Mouse (Mus musculus) intestine, embryonic 15.5 days (tissue): ENCODE results near the gene Cd320. TPM values are rescaled to one million over a fixed set of nuclear protein-coding genes. Genes with fewer than 3 reads are reported as not detected.
"Not testable (repeated sequence)": the region's sequence is repeated elsewhere in the genome, so short reads cannot be mapped to it uniquely, and the experiment has no call there.

Experiments
- ATAC-seq: fragments of 200-750 bp; cut with Nextera tagmentation; 2 replicates; pipeline ENCODE4 v1.8.0; 2017; ENCODE audit warnings: moderate TSS enrichment, moderate library complexity
- H3K27ac ChIP-seq: fragments of 300-500 bp; sonication (generic); 2 replicates; pipeline ENCODE4 v1.5.1; 2015; ENCODE audit warnings: mild to moderate bottlenecking, inconsistent platforms
- H3K27me3 ChIP-seq: fragments of 300-500 bp; sonication (generic); replicated peaks from 2 replicates; pipeline ENCODE4 v1.6.1; 2015; ENCODE audit warnings: inconsistent platforms
- H3K36me3 ChIP-seq: fragments of 300-500 bp; sonication (generic); 2 replicates; pipeline ENCODE4 v1.6.1; 2015; ENCODE audit warnings: inconsistent platforms
- H3K4me1 ChIP-seq: fragments of 300-500 bp; sonication (generic); replicated peaks from 2 replicates; pipeline ENCODE4 v1.6.1; 2015; ENCODE audit warnings: inconsistent platforms
- H3K4me2 ChIP-seq: fragments of 300-500 bp; sonication (generic); replicated peaks from 2 replicates; pipeline ENCODE4 v1.6.1; 2015; ENCODE audit warnings: mild to moderate bottlenecking, inconsistent platforms
- H3K4me3 ChIP-seq: fragments of 300-500 bp; sonication (generic); replicated peaks from 2 replicates; pipeline ENCODE4 v1.5.1; 2015; ENCODE audit warnings: inconsistent platforms
- H3K9ac ChIP-seq: fragments of 300-500 bp; sonication (generic); 2 replicates; pipeline ENCODE4 v1.6.1; 2015; ENCODE audit warnings: inconsistent platforms
- H3K9me3 ChIP-seq: fragments of 300-500 bp; sonication (generic); 2 replicates; pipeline ENCODE4 v1.6.1; 2016; ENCODE audit warnings: inconsistent platforms
- WGBS: fragments of 180-500 bp; shearing (Covaris S2); methylation state at CpG from one replicate; pipeline ENCODE4 v1.1.7; 2015; 5-methylcytosine and 5-hydroxymethylcytosine counted together
- polyA plus RNA-seq: library from polyadenylated mRNA; unstranded; fragments of >200 nt; fragmentation: Nextera tagmentation; extraction: Ambion mirVana; gene quantifications from 2 replicates; pipeline ENCODE4 v1.2.1, GENCODE M21; 2015

Gene Cd320
- polyA plus RNA-seq, 1 experiment from 2014 or later: 53.3 TPM

GRCm38 (mm10) chr17:33890533-33891059 lies 47.7 kb downstream of the Cd320 start, which contains the start of gene Kifc1:
Gene Kifc1 (minus strand): TSS chr17:33890661.
- peak within 1 kb of the TSS; percentile 64 for H3K4me2 ChIP-seq
- no peaks in the 10 kb centered on the region for H3K27me3 ChIP-seq
- peaks cover 4% of the 10 kb centered on the region; the same call in 1 of the 2 replicates for H3K4me1 ChIP-seq
- H3K9ac ChIP-seq: peak within 1 kb of the TSS; percentile 56
- H3K4me3 ChIP-seq: peak within 1 kb of the TSS; percentile 67
- under 1% methylated on average over 49 of the region's 49 CpGs for WGBS
- ATAC-seq: peak; percentile 99
- no peaks in the 10 kb centered on the region for H3K9me3 ChIP-seq
- H3K36me3 ChIP-seq: peaks cover 8% of the 10 kb centered on the region
- peak within 1 kb of the TSS; percentile 36; the same call in 1 of the 2 replicates for H3K27ac ChIP-seq

- Histone ChIP-seq H3K9me3 (no peaks in the 10 kb centered on the region), H3K36me3 (no peaks in the 10 kb centered on the region; the same call in 1 of the 2 replicates), H3K27ac (no peak overlapping the region), H3K4me3 (no peak overlapping the region), H3K4me2 (no peak overlapping the region), H3K4me1 (peaks cover 4% of the 10 kb centered on the region; the same call in 1 of the 2 replicates), H3K27me3 (no peaks in the 10 kb centered on the region), H3K9ac (no peak overlapping the region)
- no peak for ATAC-seq
- WGBS: 55% methylated on average over 2 of the region's 2 CpGs
These were observed 48.5 kb downstream of the Cd320 start for GRCm38 (mm10) chr17:33891357-33891756.

DNA sequence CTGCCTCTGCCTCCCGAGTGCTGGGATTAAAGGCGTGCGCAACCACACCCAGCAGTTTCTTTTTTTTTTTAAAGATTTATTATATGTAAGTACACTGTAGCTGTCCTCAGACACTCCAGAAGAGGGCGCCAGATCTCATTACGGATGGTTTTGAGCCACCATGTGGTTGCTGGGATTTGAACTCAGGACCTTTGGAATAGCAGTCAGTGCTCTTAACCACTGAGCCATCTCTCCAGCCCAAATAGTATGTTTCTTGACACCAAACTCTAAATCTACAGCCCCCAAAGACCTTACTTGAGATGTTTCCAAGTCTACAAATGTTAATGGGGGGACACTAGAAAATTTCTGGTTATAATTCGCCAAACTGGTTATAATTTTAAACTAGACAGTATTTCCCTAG lies 49.0 kb downstream of the Cd320 start:
- 72% methylated on average over 6 of the region's 6 CpGs for WGBS
- H3K27me3 ChIP-seq, H3K4me2 ChIP-seq, H3K4me3 ChIP-seq, H3K27ac ChIP-seq, H3K9me3 ChIP-seq, ATAC-seq, H3K4me1 ChIP-seq, H3K36me3 ChIP-seq, H3K9ac ChIP-seq: not testable (repeated sequence)

DNA sequence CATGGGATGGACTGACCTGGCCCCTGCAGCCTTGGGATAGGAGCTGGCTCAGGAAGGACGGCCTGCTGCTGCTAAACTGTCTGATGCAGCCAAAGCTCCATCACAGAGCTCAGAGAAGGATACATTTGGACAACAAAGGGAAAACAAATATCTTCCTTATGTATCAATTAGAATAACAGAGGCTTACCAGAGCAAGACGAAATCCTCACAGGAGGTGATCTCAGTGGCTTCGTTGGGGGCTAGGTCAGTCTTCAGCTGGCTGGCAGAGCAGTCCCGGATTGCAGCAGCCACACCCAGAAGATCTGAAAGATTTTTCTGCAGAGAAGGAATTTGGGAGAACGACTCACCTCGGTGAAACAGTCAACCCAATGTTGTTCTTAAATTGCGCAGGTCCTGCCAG lies 49.5 kb downstream of the Cd320 start:
- Histone ChIP-seq H3K36me3 (no peaks in the 10 kb centered on the region), H3K4me1 (peaks cover 4% of the 10 kb centered on the region; the same call in 1 of the 2 replicates), H3K27ac (no peak overlapping the region), H3K4me3 (no peak overlapping the region), H3K9ac (no peak overlapping the region), H3K9me3 (no peaks in the 10 kb centered on the region), H3K4me2 (no peak overlapping the region), H3K27me3 (no peaks in the 10 kb centered on the region)
- no peak for ATAC-seq
- WGBS: 23% methylated on average over 7 of the region's 7 CpGs

DNA sequence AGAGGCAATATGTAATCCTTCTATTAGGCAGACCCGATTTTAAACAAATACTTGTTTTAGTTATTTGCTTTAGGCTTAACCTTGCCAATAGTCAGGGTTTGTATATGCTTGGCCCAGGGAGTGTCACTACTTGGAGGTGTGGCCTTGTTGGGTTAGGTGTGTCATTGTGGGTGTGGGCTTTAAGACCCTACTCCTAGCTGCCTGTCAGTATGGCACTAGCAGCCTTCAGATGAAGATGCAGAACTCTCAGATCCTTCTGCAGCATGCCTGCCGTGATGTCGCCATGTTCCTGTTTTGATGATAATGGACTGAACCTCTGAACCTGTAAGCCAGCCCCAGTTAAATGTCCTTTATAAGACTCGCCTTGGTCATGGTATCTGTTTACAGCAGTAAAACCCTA lies 50.1 kb downstream of the Cd320 start:
- H3K27me3 ChIP-seq, H3K27ac ChIP-seq, H3K9ac ChIP-seq, H3K9me3 ChIP-seq, H3K36me3 ChIP-seq, ATAC-seq, H3K4me2 ChIP-seq, H3K4me3 ChIP-seq, H3K4me1 ChIP-seq: not testable (repeated sequence)
- WGBS: 65% methylated on average over 4 of the region's 4 CpGs

- no peaks in the 10 kb centered on the region for H3K4me1 ChIP-seq
- H3K9me3 ChIP-seq: no peaks in the 10 kb centered on the region
- no peak overlapping the region for H3K4me3 ChIP-seq
- no peak overlapping the region for H3K4me2 ChIP-seq
- H3K9ac ChIP-seq: no peak overlapping the region
- H3K36me3 ChIP-seq: no peaks in the 10 kb centered on the region
- H3K27ac ChIP-seq: no peak overlapping the region
- 40% methylated on average over 6 of the region's 6 CpGs for WGBS
- no peaks in the 10 kb centered on the region for H3K27me3 ChIP-seq
- no peak for ATAC-seq
These were observed 54.4 kb downstream of the Cd320 start for GRCm38 (mm10) chr17:33897114-33897794.

GRCm38 (mm10) chr17:33898193-33898592 lies 55.3 kb downstream of the Cd320 start:
- not testable (repeated sequence) for H3K27me3 ChIP-seq, ATAC-seq, H3K9ac ChIP-seq, H3K4me2 ChIP-seq, H3K4me3 ChIP-seq, H3K4me1 ChIP-seq, H3K27ac ChIP-seq, H3K36me3 ChIP-seq, H3K9me3 ChIP-seq
- WGBS: 82% methylated on average over 4 of the region's 4 CpGs

Other genes starting within 250 kb of the Cd320 start
- 37.0 and 37.7 TPM in 2 replicates for gene Zfp414, start 214.0 kb upstream of the Cd320 start, polyA plus RNA-seq
- gene Pram1, start 205.0 kb upstream of the Cd320 start, polyA plus RNA-seq: 0.53 and 0.90 TPM in 2 replicates
- 276 and 325 TPM in 2 replicates for gene Hnrnpm, start 156.2 kb upstream of the Cd320 start, polyA plus RNA-seq
- 49.4 and 52.7 TPM in 2 replicates for gene March2, start 124.4 kb upstream of the Cd320 start, polyA plus RNA-seq
- 206 and 218 TPM in 2 replicates for gene Rab11b, start 82.6 kb upstream of the Cd320 start, polyA plus RNA-seq
- gene Angptl4, start 61.3 kb upstream of the Cd320 start, polyA plus RNA-seq: 20.7 and 23.4 TPM in 2 replicates
- 23.0 and 30.5 TPM in 2 replicates for gene Kank3, start 32.6 kb upstream of the Cd320 start, polyA plus RNA-seq
- gene Rps28, start 18.5 kb upstream of the Cd320 start, polyA plus RNA-seq: 1,025 and 1,054 TPM in 2 replicates
- 492 and 540 TPM in 2 replicates for gene Ndufa7, start 18.5 kb upstream of the Cd320 start, polyA plus RNA-seq
- gene Gm7029, start 30.7 kb downstream of the Cd320 start, polyA plus RNA-seq: not detected in 2 replicates
- 5.7 and 7.1 TPM in 2 replicates for gene Kifc1, start 47.6 kb downstream of the Cd320 start, polyA plus RNA-seq
- 0.18 and 0.21 TPM in 2 replicates for gene Platr17, start 62.0 kb downstream of the Cd320 start, polyA plus RNA-seq
- 37.5 and 39.1 TPM in 2 replicates for gene Daxx, start 66.3 kb downstream of the Cd320 start, polyA plus RNA-seq
- gene Tapbp, start 72.8 kb downstream of the Cd320 start, polyA plus RNA-seq: 35.6 and 39.3 TPM in 2 replicates
- 14.4 and 16.2 TPM in 2 replicates for gene Zbtb22, start 72.8 kb downstream of the Cd320 start, polyA plus RNA-seq
- gene Rgl2, start 86.5 kb downstream of the Cd320 start, polyA plus RNA-seq: 29.2 and 32.9 TPM in 2 replicates
- 153 and 159 TPM in 2 replicates for gene Pfdn6, start 97.3 kb downstream of the Cd320 start, polyA plus RNA-seq
- 37.1 and 38.5 TPM in 2 replicates for gene Wdr46, start 97.6 kb downstream of the Cd320 start, polyA plus RNA-seq
- gene B3galt4, start 108.4 kb downstream of the Cd320 start, polyA plus RNA-seq: 9.8 TPM in 2 replicates
- gene Vps52, start 112.7 kb downstream of the Cd320 start, polyA plus RNA-seq: 44.0 and 47.4 TPM in 2 replicates
- gene Rps18, start 112.9 kb downstream of the Cd320 start, polyA plus RNA-seq: 1,812 and 1,948 TPM in 2 replicates
- 190 and 264 TPM in 2 replicates for gene H2-K1, start 157.3 kb downstream of the Cd320 start, polyA plus RNA-seq
- 16.8 and 18.2 TPM in 2 replicates for gene Ring1, start 181.6 kb downstream of the Cd320 start, polyA plus RNA-seq
- 51.5 and 60.9 TPM in 2 replicates for gene H2-Ke6, start 185.0 kb downstream of the Cd320 start, polyA plus RNA-seq
- gene Slc39a7, start 188.6 kb downstream of the Cd320 start, polyA plus RNA-seq: 151 and 172 TPM in 2 replicates
- gene Rxrb, start 188.7 kb downstream of the Cd320 start, polyA plus RNA-seq: 41.8 and 45.0 TPM in 2 replicates
- gene Col11a2, start 196.3 kb downstream of the Cd320 start, polyA plus RNA-seq: 0.90 and 1.0 TPM in 2 replicates
- gene H2-Oa, start 249.2 kb downstream of the Cd320 start, polyA plus RNA-seq: 0.66 and 0.85 TPM in 2 replicates